Mouse (Mus musculus): ENCODE results near the gene Sccpdh. TPM values are rescaled to one million over a fixed set of nuclear protein-coding genes. Genes with fewer than 3 reads are reported as not detected.
"Not testable (repeated sequence)": the region's sequence is repeated elsewhere in the genome, so short reads cannot be mapped to it uniquely, and the experiment has no call there.

Gene Sccpdh
- polyA plus RNA-seq, 1 experiment from 2014 or later, result 94.2 TPM

GRCm38 (mm10) chr1:179633414-179633752, 34.6 kb upstream of the Sccpdh start:
- Histone ChIP-seq H3K27ac (replicated peaks; ENCODE audit: low read depth, low read length) (no peak overlapping the region), H3K9ac (replicated peaks; ENCODE audit: low read length) (no peak overlapping the region), H3K4me3 (ENCODE audit: low read depth, low read length) (no peak overlapping the region), H3K9me3 (replicated peaks; ENCODE audit: control insufficient read depth, low read length) (no peaks in the 10 kb centered on the region), H3K36me3 (replicated peaks; ENCODE audit: control insufficient read depth, insufficient read depth, low read depth, low read length) (no peaks in the 10 kb centered on the region), H3K27me3 (ENCODE audit: control insufficient read depth, insufficient read depth, low read length) (no peaks in the 10 kb centered on the region), H3K4me1 (ENCODE audit: control insufficient read depth, insufficient read depth, low read length) (no peaks in the 10 kb centered on the region), H3K4me2 (ENCODE audit: low read depth, low read length) (no peak overlapping the region)
- ATAC-seq (replicated peaks; ENCODE audit: insufficient number of reproducible peaks, low FRiP score, low TSS enrichment, low read depth) (no peak), DNase-seq (ENCODE audit: low spot score) (peak; percentile 39)
- WGBS, result 32% methylated on average over 1 of the region's 1 CpGs

GRCm38 (mm10) chr1:179634159-179634558, 33.9 kb upstream of the Sccpdh start:
- ATAC-seq (replicated peaks; ENCODE audit: insufficient number of reproducible peaks, low FRiP score, low TSS enrichment, low read depth) (no peak), DNase-seq (ENCODE audit: low spot score) (no peak)
- Histone ChIP-seq H3K9ac (replicated peaks; ENCODE audit: low read length) (no peak overlapping the region), H3K27ac (replicated peaks; ENCODE audit: low read depth, low read length) (no peak overlapping the region), H3K9me3 (replicated peaks; ENCODE audit: control insufficient read depth, low read length) (no peaks in the 10 kb centered on the region), H3K4me3 (ENCODE audit: low read depth, low read length) (no peak overlapping the region), H3K4me2 (ENCODE audit: low read depth, low read length) (no peak overlapping the region), H3K4me1 (ENCODE audit: control insufficient read depth, insufficient read depth, low read length) (no peaks in the 10 kb centered on the region), H3K27me3 (ENCODE audit: control insufficient read depth, insufficient read depth, low read length) (no peaks in the 10 kb centered on the region), H3K36me3 (replicated peaks; ENCODE audit: control insufficient read depth, insufficient read depth, low read depth, low read length) (no peaks in the 10 kb centered on the region)
- WGBS, result 88% methylated on average over 3 of the region's 3 CpGs

- no peaks in the 10 kb centered on the region for H3K4me1 ChIP-seq (ENCODE audit: control insufficient read depth, insufficient read depth, low read length)
- H3K36me3 ChIP-seq (replicated peaks; ENCODE audit: control insufficient read depth, insufficient read depth, low read depth, low read length), result no peaks in the 10 kb centered on the region
- H3K27me3 ChIP-seq (ENCODE audit: control insufficient read depth, insufficient read depth, low read length), result no peaks in the 10 kb centered on the region
- H3K27ac ChIP-seq (replicated peaks; ENCODE audit: low read depth, low read length), result no peak overlapping the region
- H3K4me3 ChIP-seq (ENCODE audit: low read depth, low read length), result no peak overlapping the region
- ATAC-seq (replicated peaks; ENCODE audit: insufficient number of reproducible peaks, low FRiP score, low TSS enrichment, low read depth) (no peak), DNase-seq (ENCODE audit: low spot score) (no peak)
- no peaks in the 10 kb centered on the region for H3K9me3 ChIP-seq (replicated peaks; ENCODE audit: control insufficient read depth, low read length)
- H3K4me2 ChIP-seq (ENCODE audit: low read depth, low read length), result no peak overlapping the region
- WGBS, result 85% methylated on average over 4 of the region's 4 CpGs
- H3K9ac ChIP-seq (replicated peaks; ENCODE audit: low read length), result no peak overlapping the region
Observed at GRCm38 (mm10) chr1:179642726-179643125, 25.3 kb upstream of the Sccpdh start.

GRCm38 (mm10) chr1:179644151-179644550, 23.9 kb upstream of the Sccpdh start:
- ATAC-seq (replicated peaks; ENCODE audit: insufficient number of reproducible peaks, low FRiP score, low TSS enrichment, low read depth) (no peak), DNase-seq (ENCODE audit: low spot score) (no peak)
- Histone ChIP-seq H3K4me2 (ENCODE audit: low read depth, low read length) (no peak overlapping the region), H3K27me3 (ENCODE audit: control insufficient read depth, insufficient read depth, low read length) (no peaks in the 10 kb centered on the region), H3K27ac (replicated peaks; ENCODE audit: low read depth, low read length) (no peak overlapping the region), H3K4me3 (ENCODE audit: low read depth, low read length) (no peak overlapping the region), H3K4me1 (ENCODE audit: control insufficient read depth, insufficient read depth, low read length) (no peaks in the 10 kb centered on the region), H3K9me3 (replicated peaks; ENCODE audit: control insufficient read depth, low read length) (no peaks in the 10 kb centered on the region), H3K9ac (replicated peaks; ENCODE audit: low read length) (no peak overlapping the region), H3K36me3 (replicated peaks; ENCODE audit: control insufficient read depth, insufficient read depth, low read depth, low read length) (no peaks in the 10 kb centered on the region)
- WGBS, result 74% methylated on average over 3 of the region's 3 CpGs

GRCm38 (mm10) chr1:179645101-179645979, 22.7 kb upstream of the Sccpdh start:
- 65% methylated on average over 13 of the region's 13 CpGs for WGBS
- no peaks in the 10 kb centered on the region for H3K4me1 ChIP-seq (ENCODE audit: control insufficient read depth, insufficient read depth, low read length)
- peak; percentile 92 for DNase-seq (ENCODE audit: low spot score)
- H3K27me3 ChIP-seq (ENCODE audit: control insufficient read depth, insufficient read depth, low read length), result no peaks in the 10 kb centered on the region
- no peaks in the 10 kb centered on the region for H3K9me3 ChIP-seq (replicated peaks; ENCODE audit: control insufficient read depth, low read length)
- H3K9ac ChIP-seq (replicated peaks; ENCODE audit: low read length), result peak overlapping the region; percentile 19; the same call in 1 of the 2 replicates
- no peaks in the 10 kb centered on the region for H3K36me3 ChIP-seq (replicated peaks; ENCODE audit: control insufficient read depth, insufficient read depth, low read depth, low read length)
- ATAC-seq (replicated peaks; ENCODE audit: insufficient number of reproducible peaks, low FRiP score, low TSS enrichment, low read depth), result peak; percentile 89
- H3K4me2 ChIP-seq (ENCODE audit: low read depth, low read length), result 0 out of 2 replicates have a peak overlapping the region, but pooled peaks have one; percentile 5
- no peak overlapping the region for H3K4me3 ChIP-seq (ENCODE audit: low read depth, low read length)
- no peak overlapping the region for H3K27ac ChIP-seq (replicated peaks; ENCODE audit: low read depth, low read length)

GRCm38 (mm10) chr1:179645980-179646268, 22.1 kb upstream of the Sccpdh start:
- ATAC-seq (replicated peaks; ENCODE audit: insufficient number of reproducible peaks, low FRiP score, low TSS enrichment, low read depth) (no peak), DNase-seq (ENCODE audit: low spot score) (no peak)
- WGBS, result 14% methylated on average over 4 of the region's 4 CpGs
- H3K9ac ChIP-seq (replicated peaks; ENCODE audit: low read length), result peak overlapping the region; percentile 19; the same call in 1 of the 2 replicates
- H3K27ac ChIP-seq (replicated peaks; ENCODE audit: low read depth, low read length), result no peak overlapping the region
- H3K4me1 ChIP-seq (ENCODE audit: control insufficient read depth, insufficient read depth, low read length), result no peaks in the 10 kb centered on the region
- 0 out of 2 replicates have a peak overlapping the region, but pooled peaks have one; percentile 5 for H3K4me2 ChIP-seq (ENCODE audit: low read depth, low read length)
- no peak overlapping the region for H3K4me3 ChIP-seq (ENCODE audit: low read depth, low read length)
- no peaks in the 10 kb centered on the region for H3K36me3 ChIP-seq (replicated peaks; ENCODE audit: control insufficient read depth, insufficient read depth, low read depth, low read length)
- no peaks in the 10 kb centered on the region for H3K9me3 ChIP-seq (replicated peaks; ENCODE audit: control insufficient read depth, low read length)
- no peaks in the 10 kb centered on the region for H3K27me3 ChIP-seq (ENCODE audit: control insufficient read depth, insufficient read depth, low read length)

GRCm38 (mm10) chr1:179648678-179649077, 19.3 kb upstream of the Sccpdh start:
- H3K4me3 ChIP-seq (ENCODE audit: low read depth, low read length); H3K9me3 ChIP-seq (replicated peaks; ENCODE audit: control insufficient read depth, low read length); H3K4me2 ChIP-seq (ENCODE audit: low read depth, low read length); H3K36me3 ChIP-seq (replicated peaks; ENCODE audit: control insufficient read depth, insufficient read depth, low read depth, low read length); H3K27me3 ChIP-seq (ENCODE audit: control insufficient read depth, insufficient read depth, low read length); ATAC-seq (replicated peaks; ENCODE audit: insufficient number of reproducible peaks, low FRiP score, low TSS enrichment, low read depth); DNase-seq (ENCODE audit: low spot score); H3K4me1 ChIP-seq (ENCODE audit: control insufficient read depth, insufficient read depth, low read length); H3K9ac ChIP-seq (replicated peaks; ENCODE audit: low read length); H3K27ac ChIP-seq (replicated peaks; ENCODE audit: low read depth, low read length): not testable (repeated sequence)
- 79% methylated on average over 4 of the region's 5 CpGs for WGBS

GRCm38 (mm10) chr1:179649324-179649723, 18.7 kb upstream of the Sccpdh start:
- H3K9ac ChIP-seq (replicated peaks; ENCODE audit: low read length), result no peak overlapping the region
- DNase-seq (ENCODE audit: low spot score) (no peak), ATAC-seq (replicated peaks; ENCODE audit: insufficient number of reproducible peaks, low FRiP score, low TSS enrichment, low read depth) (no peak)
- no peak overlapping the region for H3K27ac ChIP-seq (replicated peaks; ENCODE audit: low read depth, low read length)
- H3K9me3 ChIP-seq (replicated peaks; ENCODE audit: control insufficient read depth, low read length), result no peaks in the 10 kb centered on the region
- WGBS, result 72% methylated on average over 3 of the region's 3 CpGs
- H3K4me2 ChIP-seq (ENCODE audit: low read depth, low read length), result no peak overlapping the region
- no peaks in the 10 kb centered on the region for H3K27me3 ChIP-seq (ENCODE audit: control insufficient read depth, insufficient read depth, low read length)
- H3K4me1 ChIP-seq (ENCODE audit: control insufficient read depth, insufficient read depth, low read length), result no peaks in the 10 kb centered on the region
- no peaks in the 10 kb centered on the region for H3K36me3 ChIP-seq (replicated peaks; ENCODE audit: control insufficient read depth, insufficient read depth, low read depth, low read length)
- no peak overlapping the region for H3K4me3 ChIP-seq (ENCODE audit: low read depth, low read length)
